Mouse (Mus musculus) frontal cortex, adult 2 months (tissue): ENCODE data around the gene Plekhm3. TPM values are rescaled to one million over a fixed set of nuclear protein-coding genes. Genes with fewer than 3 reads are reported as not detected.

Experiments used
- DNase-seq, 2 experiments: peaks; one replicate each; pipeline ENCODE4 v3.0.0; 2022; ENCODE audit warnings: low spot score in 1 of 2; ENCODE audit errors: extremely low spot score in 1 of 2
- polyA plus RNA-seq: library from polyadenylated mRNA; depleted of rRNA; stranded (reverse); fragments of >200 nt; gene quantifications from 2 replicates; pipeline ENCODE4 v1.2.3, GENCODE M21; 2012; rRNA removed

Gene Plekhm3
- polyA plus RNA-seq, 1 experiment = 15.1 TPM

DNA sequence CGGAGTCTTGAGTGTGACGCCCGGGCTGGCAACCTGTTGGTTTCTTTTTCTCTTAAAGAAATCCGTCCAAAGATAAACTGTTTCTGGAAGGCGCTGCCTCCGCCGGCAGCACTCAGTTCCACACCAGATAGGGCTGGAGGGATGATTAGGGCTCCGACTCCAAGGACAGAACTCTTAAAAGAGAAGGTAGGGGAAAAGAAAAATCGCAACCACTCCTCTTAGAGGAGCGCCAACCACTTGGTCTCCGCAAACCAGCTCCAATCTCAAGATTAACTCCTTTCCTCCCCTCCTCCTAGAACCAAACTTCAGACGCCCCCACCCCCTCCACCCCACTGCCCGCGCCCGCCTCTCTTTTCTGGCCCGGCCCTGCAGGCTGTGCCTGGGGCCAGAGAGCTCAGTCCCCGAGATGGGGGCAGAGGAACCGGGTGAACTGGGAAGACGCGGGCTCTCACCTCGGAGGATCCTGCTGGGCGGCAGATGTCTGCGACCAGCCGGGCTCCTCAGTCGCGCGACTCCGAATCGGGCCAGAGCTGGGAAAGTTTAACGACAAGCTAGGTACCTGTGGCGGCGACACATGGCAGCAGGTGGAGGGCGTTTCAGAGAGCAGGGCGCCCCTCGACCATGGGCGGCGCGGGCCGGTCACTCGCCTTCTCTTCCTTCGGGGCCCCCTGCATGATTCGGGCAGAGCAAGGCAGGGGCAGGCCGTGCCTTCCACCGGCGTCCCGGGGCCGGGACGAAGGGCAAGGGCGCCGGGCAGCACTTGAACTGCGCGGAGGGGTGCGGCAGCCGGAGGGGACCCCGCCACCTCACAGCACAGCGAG lies 219.7 kb downstream of the Plekhm3 start:
- no peak for DNase-seq

Other genes starting within 250 kb of the Plekhm3 start
- 0.97 and 1.3 TPM in 2 replicates for gene Fzd5, start 219.1 kb downstream of the Plekhm3 start, polyA plus RNA-seq
- gene Akr1cl, start 75.9 kb upstream of the Plekhm3 start, polyA plus RNA-seq = not detected in 2 replicates
- gene Cryge, start 94.3 kb upstream of the Plekhm3 start, polyA plus RNA-seq = not detected in 2 replicates
- not detected in 2 replicates for gene Crygd, start 106.6 kb upstream of the Plekhm3 start, polyA plus RNA-seq
- not detected in 2 replicates for gene Crygc, start 116.9 kb upstream of the Plekhm3 start, polyA plus RNA-seq
- not detected in 2 replicates for gene Crygb, start 125.5 kb upstream of the Plekhm3 start, polyA plus RNA-seq
- gene Cryga, start 146.5 kb upstream of the Plekhm3 start, polyA plus RNA-seq = 1.4 and 1.7 TPM in 2 replicates
- gene Gm28845, start 162.7 kb upstream of the Plekhm3 start, polyA plus RNA-seq = 0.99 and 1.9 TPM in 2 replicates
- 7.1 and 9.2 TPM in 2 replicates for gene D630023F18Rik, start 166.4 kb upstream of the Plekhm3 start, polyA plus RNA-seq
- gene Idh1, start 229.7 kb upstream of the Plekhm3 start, polyA plus RNA-seq = 38.6 and 47.7 TPM in 2 replicates
- gene Pikfyve, start 229.9 kb upstream of the Plekhm3 start, polyA plus RNA-seq = 12.1 and 13.9 TPM in 2 replicates